Mouse (Mus musculus): ENCODE measurements at regions not wholly inside any gene's neighbourhood (a gene's known extent, or its start where the extent isn't known, plus 50 kb on each side); places are given as distances from the start of the nearest gene placed in this dataset.

DNA sequence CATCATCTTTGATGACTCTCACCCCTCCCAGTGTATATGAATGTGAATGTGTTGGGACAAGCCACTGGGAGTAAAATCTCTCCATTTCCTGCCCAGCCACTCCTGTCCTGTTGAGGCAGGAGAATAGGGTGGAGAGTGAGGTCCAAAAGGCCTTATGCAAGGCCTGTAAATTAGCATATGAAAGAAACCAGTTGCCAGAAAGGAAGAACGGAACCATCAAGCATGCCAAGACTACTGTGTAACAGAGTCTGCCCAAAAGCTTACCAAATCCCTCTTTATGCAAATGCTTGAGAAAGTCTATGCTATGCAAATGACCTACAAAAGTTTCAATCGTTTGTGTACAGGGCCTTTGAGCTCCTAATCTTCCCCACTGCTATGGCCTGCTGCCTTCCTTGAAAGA lies 404.0 kb upstream of the Tbl1xr1 start:
- no peaks in the 10 kb centered on the region for H3K4me1 ChIP-seq (ENCODE audit: control insufficient read depth in 1 of 2, insufficient read depth in 2 of 2, low read length in 2 of 2)
- no peak overlapping the region for H3K9ac ChIP-seq (ENCODE audit: control insufficient read depth, low read depth, low read length, poor library complexity, severe bottlenecking)
- no peak for TF ChIP-seq ZKSCAN1 (IDR thresholded peaks at IDR 0.05; ENCODE audit: low read depth, low read length)
- TF ChIP-seq ZMIZ1 (IDR thresholded peaks at IDR 0.05; ENCODE audit: low read depth, low read length): no peak
- TF ChIP-seq JUND (IDR thresholded peaks at IDR 0.05; ENCODE audit: low read depth, low read length): no peak
- no peak for TF ChIP-seq E2F4 (IDR thresholded peaks at IDR 0.05; ENCODE audit: borderline replicate concordance, low read depth, low read length)
- TF ChIP-seq CTCF (IDR thresholded peaks at IDR 0.05 in 2 of 3, conservative IDR thresholded peaks at IDR 0.05 in 1 of 3; ENCODE audit: control insufficient read depth in 1 of 3, insufficient read depth in 1 of 3, low read depth in 2 of 3, low read length in 3 of 3, poor library complexity in 1 of 3, severe bottlenecking in 1 of 3): no peak
- no peak for TF ChIP-seq MAZ (IDR thresholded peaks at IDR 0.05; ENCODE audit: low read depth, low read length)
- no peaks in the 10 kb centered on the region for H3K79me2 ChIP-seq (ENCODE audit: control insufficient read depth, insufficient read depth, low read length, poor library complexity)
- H3K36me3 ChIP-seq (ENCODE audit: control insufficient read depth in 1 of 2, insufficient read depth in 2 of 2, low read length in 2 of 2): no peaks in the 10 kb centered on the region
- DNase-seq (ENCODE audit: low read depth, low spot score): no peak
- no peak overlapping the region for H3K27ac ChIP-seq (ENCODE audit: control insufficient read depth, low read depth, low read length)
- H3K27me3 ChIP-seq (ENCODE audit: control insufficient read depth in 1 of 2, insufficient read depth in 2 of 2, low read length in 2 of 2): no peaks in the 10 kb centered on the region
- no peak overlapping the region for H3K4me3 ChIP-seq (ENCODE audit: control insufficient read depth in 1 of 2, insufficient read depth in 1 of 2, low read depth in 2 of 2, low read length in 2 of 2)
- no peaks in the 10 kb centered on the region for H3K9me3 ChIP-seq (replicated peaks; ENCODE audit: insufficient read depth, low read length)

DNA sequence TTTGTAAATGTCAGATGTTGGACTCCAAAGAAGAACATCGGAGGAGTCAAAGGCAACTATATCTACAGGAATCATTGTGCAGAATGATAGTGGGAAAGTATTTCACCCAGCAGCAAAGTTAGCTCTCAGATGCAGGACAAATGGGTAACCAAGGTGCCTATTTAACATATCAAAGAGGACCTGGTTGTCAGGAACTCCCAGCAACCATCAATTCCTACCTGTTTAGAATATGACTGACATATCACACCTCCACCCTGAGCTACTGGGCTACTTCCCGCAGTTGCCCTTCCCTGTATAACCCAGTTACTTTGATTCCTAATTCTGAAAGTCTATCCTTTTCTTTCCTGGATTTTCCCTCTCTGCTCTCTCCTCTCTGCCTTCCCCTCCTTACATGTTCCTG lies 403.0 kb upstream of the Tbl1xr1 start:
- Histone ChIP-seq H3K79me2 (ENCODE audit: control insufficient read depth, insufficient read depth, low read length, poor library complexity) (no peaks in the 10 kb centered on the region), H3K9ac (ENCODE audit: control insufficient read depth, low read depth, low read length, poor library complexity, severe bottlenecking) (no peak overlapping the region), H3K27me3 (ENCODE audit: control insufficient read depth in 1 of 2, insufficient read depth in 2 of 2, low read length in 2 of 2) (no peaks in the 10 kb centered on the region), H3K4me3 (ENCODE audit: control insufficient read depth in 1 of 2, insufficient read depth in 1 of 2, low read depth in 2 of 2, low read length in 2 of 2) (no peak overlapping the region), H3K9me3 (replicated peaks; ENCODE audit: insufficient read depth, low read length) (no peaks in the 10 kb centered on the region), H3K4me1 (ENCODE audit: control insufficient read depth in 1 of 2, insufficient read depth in 2 of 2, low read length in 2 of 2) (no peaks in the 10 kb centered on the region), H3K36me3 (ENCODE audit: control insufficient read depth in 1 of 2, insufficient read depth in 2 of 2, low read length in 2 of 2) (no peaks in the 10 kb centered on the region), H3K27ac (ENCODE audit: control insufficient read depth, low read depth, low read length) (no peak overlapping the region)
- no peak for DNase-seq (ENCODE audit: low read depth, low spot score)
- no peak for TF ChIP-seq POLR2AphosphoS2 (IDR thresholded peaks at IDR 0.05; ENCODE audit: low read length)

DNA sequence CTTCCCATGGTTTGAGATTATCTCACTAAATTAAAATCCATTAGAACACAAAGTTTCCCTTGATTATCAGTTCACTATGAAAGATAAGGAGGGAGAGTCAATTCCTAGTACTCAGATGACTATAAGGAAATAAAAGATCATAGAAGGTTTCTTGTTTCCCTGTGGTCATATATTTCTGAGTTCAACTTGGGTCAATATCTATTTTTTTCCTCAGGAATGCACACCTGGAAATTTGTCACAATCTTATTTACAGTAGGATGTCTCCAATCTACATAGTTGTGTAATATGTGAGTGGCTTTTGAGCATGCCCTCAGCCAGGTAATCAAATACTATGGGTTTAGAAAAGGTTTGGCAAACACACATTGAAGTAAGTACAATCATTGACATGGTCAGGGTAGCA lies 398.2 kb upstream of the Tbl1xr1 start:
- no peaks in the 10 kb centered on the region for H3K27me3 ChIP-seq (ENCODE audit: control insufficient read depth in 1 of 2, insufficient read depth in 2 of 2, low read length in 2 of 2)
- no peaks in the 10 kb centered on the region for H3K36me3 ChIP-seq (ENCODE audit: control insufficient read depth in 1 of 2, insufficient read depth in 2 of 2, low read length in 2 of 2)
- no peaks in the 10 kb centered on the region for H3K4me1 ChIP-seq (ENCODE audit: control insufficient read depth in 1 of 2, insufficient read depth in 2 of 2, low read length in 2 of 2)
- H3K9ac ChIP-seq (ENCODE audit: control insufficient read depth, low read depth, low read length, poor library complexity, severe bottlenecking): no peak overlapping the region
- TF ChIP-seq NELFE (IDR thresholded peaks at IDR 0.05; ENCODE audit: low read depth, low read length) (no peak), SIN3A (IDR thresholded peaks at IDR 0.05; ENCODE audit: low read length) (no peak), MAFK (IDR thresholded peaks at IDR 0.05; ENCODE audit: borderline replicate concordance, low read depth, low read length) (no peak), MEF2A (IDR thresholded peaks at IDR 0.05; ENCODE audit: extremely low read depth, insufficient replicate concordance, low read depth, low read length, poor library complexity, severe bottlenecking) (no peak), ZNF384 (IDR thresholded peaks at IDR 0.05; ENCODE audit: low read depth, low read length) (no peak), CTCF (IDR thresholded peaks at IDR 0.05 in 2 of 3, conservative IDR thresholded peaks at IDR 0.05 in 1 of 3; ENCODE audit: control insufficient read depth in 1 of 3, insufficient read depth in 1 of 3, low read depth in 2 of 3, low read length in 3 of 3, poor library complexity in 1 of 3, severe bottlenecking in 1 of 3) (no peak), POLR2AphosphoS5 (IDR thresholded peaks at IDR 0.05; ENCODE audit: borderline replicate concordance, low read depth, low read length) (no peak), TBP (IDR thresholded peaks at IDR 0.05; ENCODE audit: low read depth, low read length) (no peak), NRF1 (IDR thresholded peaks at IDR 0.05; ENCODE audit: insufficient read depth, low read depth, low read length, poor library complexity, severe bottlenecking) (no peak), EP300 (IDR thresholded peaks at IDR 0.05; ENCODE audit: low read depth in 1 of 2, low read length in 2 of 2) (no peak), KAT2A (conservative IDR thresholded peaks at IDR 0.05; ENCODE audit: low read depth, low read length) (no peak), POLR2A (IDR thresholded peaks at IDR 0.05; ENCODE audit: control insufficient read depth in 1 of 2, insufficient read depth in 1 of 2, low read depth in 1 of 2, low read length in 2 of 2, poor library complexity in 1 of 2) (no peak), POLR2AphosphoS2 (IDR thresholded peaks at IDR 0.05; ENCODE audit: low read length) (no peak)
- H3K9me3 ChIP-seq (replicated peaks; ENCODE audit: insufficient read depth, low read length): no peaks in the 10 kb centered on the region
- no peaks in the 10 kb centered on the region for H3K79me2 ChIP-seq (ENCODE audit: control insufficient read depth, insufficient read depth, low read length, poor library complexity)
- H3K27ac ChIP-seq (ENCODE audit: control insufficient read depth, low read depth, low read length): no peak overlapping the region
- no peak overlapping the region for H3K4me3 ChIP-seq (ENCODE audit: control insufficient read depth in 1 of 2, insufficient read depth in 1 of 2, low read depth in 2 of 2, low read length in 2 of 2)
- no peak for DNase-seq (ENCODE audit: low read depth, low spot score)

Measured in MEL (cell line).